Mouse (Mus musculus): ENCODE data around the gene Zswim3. TPM values are rescaled to one million over a fixed set of nuclear protein-coding genes. Genes with fewer than 3 reads are reported as not detected.
A peak's percentile ranks its signal among the peaks of the same experiment; 100 is the strongest.

Gene Zswim3
- polyA plus RNA-seq (2014; fragmentation: Nextera tagmentation; extraction: Ambion mirVana) = 7.3 and 8.7 TPM in 2 replicates

DNA sequence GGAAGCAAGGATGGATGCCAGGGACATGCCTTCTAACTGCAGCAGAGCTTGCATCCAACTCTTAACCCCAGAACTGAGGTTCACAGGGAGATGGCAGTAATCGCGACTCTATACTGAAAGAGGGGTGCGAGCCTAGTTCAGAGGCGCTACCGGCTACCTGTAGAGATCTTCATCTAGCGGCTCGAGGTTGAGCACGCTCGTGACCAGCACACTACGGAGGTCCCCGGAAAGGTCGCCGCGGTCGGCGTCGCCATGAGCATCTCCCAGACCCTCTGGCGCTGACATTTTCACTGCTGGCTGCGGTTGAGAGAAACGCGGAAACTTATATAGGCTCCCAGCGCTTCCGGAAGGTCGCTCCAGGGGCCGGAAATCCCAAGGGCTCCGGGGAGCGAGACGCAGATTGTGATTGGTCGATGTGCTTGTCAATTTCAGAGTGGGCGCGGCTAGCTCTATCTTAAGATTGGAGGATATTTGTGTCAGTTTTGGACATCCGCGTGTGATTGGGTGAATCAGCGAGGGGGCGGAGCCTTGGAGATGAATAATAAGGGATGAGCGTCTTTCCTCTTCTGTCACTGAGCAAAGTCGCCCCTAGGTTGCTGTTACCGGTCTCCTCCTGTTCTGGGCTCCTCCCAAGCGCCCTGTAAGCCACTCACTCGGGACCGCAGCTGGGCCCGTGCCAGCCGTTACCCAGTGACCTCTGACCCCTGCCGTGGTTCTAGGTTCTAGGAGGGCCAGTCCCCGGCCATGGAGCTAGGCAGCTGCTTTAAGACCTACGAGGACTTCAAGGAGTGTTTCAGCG is at the start of gene Zswim3, which contains the start of gene Acot8:
TSS of gene Zswim3 (plus strand) at position 566 of the 799 bp plus-strand sequence.
TSS of gene Acot8 (minus strand) at position 350 of the 799 bp plus-strand sequence.
- under 1% methylated on average over 47 of the region's 47 CpGs for WGBS
- H3K4me3 ChIP-seq (ENCODE audit: low read depth, low read length) = peak within 1 kb of the TSS; percentile 90
- DNase-seq (ENCODE audit: low spot score) (peak; percentile 95), ATAC-seq (replicated peaks; ENCODE audit: low FRiP score) (peak; percentile 95)
- H3K9me3 ChIP-seq (ENCODE audit: control insufficient read depth, low read length) = no peaks in the 10 kb centered on the region
- no peaks in the 10 kb centered on the region for H3K27me3 ChIP-seq (replicated peaks; ENCODE audit: control insufficient read depth, insufficient read depth, low read length)
- peak within 1 kb of the TSS; percentile 78 for H3K4me2 ChIP-seq
- H3K4me1 ChIP-seq (replicated peaks; ENCODE audit: control insufficient read depth, insufficient read depth, low read length) = peaks cover 12% of the 10 kb centered on the region
- peaks cover 12% of the 10 kb centered on the region for H3K36me3 ChIP-seq (ENCODE audit: control insufficient read depth, insufficient read depth, low read length)
- H3K9ac ChIP-seq (ENCODE audit: low read depth, low read length) = peak within 1 kb of the TSS; percentile 88
- peak within 1 kb of the TSS; percentile 81 for H3K27ac ChIP-seq (ENCODE audit: low read depth, low read length)

DNA sequence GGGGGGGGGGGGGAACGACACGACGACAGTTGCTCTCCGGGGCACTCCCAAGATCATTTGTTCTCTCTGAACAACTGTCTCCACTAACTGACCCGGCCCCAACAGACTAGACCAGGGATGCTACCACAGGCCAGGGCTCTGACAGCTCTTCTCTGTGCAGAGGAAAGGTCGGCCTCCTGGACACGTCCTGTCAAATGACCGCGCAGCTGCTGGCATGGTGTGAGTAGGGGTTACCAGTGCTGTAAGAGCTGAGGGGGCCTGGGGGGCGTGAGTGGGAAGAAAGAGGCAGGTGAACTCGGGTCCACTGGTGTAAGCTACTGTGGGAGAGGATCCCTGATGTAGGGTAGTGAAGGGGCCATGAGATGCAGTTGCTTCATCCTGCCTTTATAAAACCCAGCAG is 47.1 kb upstream of the Zswim3 start:
- ATAC-seq (replicated peaks; ENCODE audit: low FRiP score) (no peak), DNase-seq (ENCODE audit: low spot score) (no peak)
- H3K4me2 ChIP-seq = no peak overlapping the region
- peaks cover 34% of the 10 kb centered on the region for H3K4me1 ChIP-seq (replicated peaks; ENCODE audit: control insufficient read depth, insufficient read depth, low read length)
- no peaks in the 10 kb centered on the region for H3K9me3 ChIP-seq (ENCODE audit: control insufficient read depth, low read length)
- H3K27me3 ChIP-seq (replicated peaks; ENCODE audit: control insufficient read depth, insufficient read depth, low read length) = no peaks in the 10 kb centered on the region
- H3K27ac ChIP-seq (ENCODE audit: low read depth, low read length) = peak overlapping the region; percentile 30; the same call in 1 of the 2 replicates
- WGBS = 94% methylated on average over 11 of the region's 11 CpGs
- H3K4me3 ChIP-seq (ENCODE audit: low read depth, low read length) = no peak overlapping the region
- no peak overlapping the region for H3K9ac ChIP-seq (ENCODE audit: low read depth, low read length)
- H3K36me3 ChIP-seq (ENCODE audit: control insufficient read depth, insufficient read depth, low read length) = peaks cover 56% of the 10 kb centered on the region

DNA sequence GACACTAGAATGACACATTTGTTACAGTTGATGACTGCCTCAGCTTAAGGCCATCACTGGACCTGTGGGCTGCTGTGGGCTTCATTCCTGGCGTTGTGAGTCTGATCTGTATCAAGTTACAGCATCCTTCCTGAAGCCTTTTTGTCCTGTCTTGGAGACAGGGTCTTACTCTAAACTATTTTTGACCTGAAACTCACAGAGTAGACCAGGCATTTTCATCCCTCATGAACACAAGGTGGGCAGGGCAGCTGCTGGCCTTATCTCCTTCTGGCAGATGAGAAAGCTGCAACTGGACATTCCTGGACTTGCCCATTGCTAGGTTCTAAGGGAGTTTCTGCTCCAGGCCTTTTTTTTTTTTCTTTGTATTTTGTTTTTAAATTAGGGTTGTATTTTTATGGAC is 46.2 kb upstream of the Zswim3 start:
- H3K4me1 ChIP-seq (replicated peaks; ENCODE audit: control insufficient read depth, insufficient read depth, low read length) = peaks cover 34% of the 10 kb centered on the region
- WGBS = 62% methylated on average over 1 of the region's 1 CpGs
- DNase-seq (ENCODE audit: low spot score) = no peak
- ATAC-seq (replicated peaks; ENCODE audit: low FRiP score) = peak; percentile 62
- no peak overlapping the region for H3K4me3 ChIP-seq (ENCODE audit: low read depth, low read length)
- H3K9ac ChIP-seq (ENCODE audit: low read depth, low read length) = 0 out of 2 replicates have a peak overlapping the region, but pooled peaks have one; percentile 10
- no peaks in the 10 kb centered on the region for H3K27me3 ChIP-seq (replicated peaks; ENCODE audit: control insufficient read depth, insufficient read depth, low read length)
- H3K4me2 ChIP-seq = no peak overlapping the region
- H3K9me3 ChIP-seq (ENCODE audit: control insufficient read depth, low read length) = no peaks in the 10 kb centered on the region
- H3K27ac ChIP-seq (ENCODE audit: low read depth, low read length) = peak overlapping the region; percentile 30; the same call in 1 of the 2 replicates
- H3K36me3 ChIP-seq (ENCODE audit: control insufficient read depth, insufficient read depth, low read length) = peaks cover 62% of the 10 kb centered on the region

DNA sequence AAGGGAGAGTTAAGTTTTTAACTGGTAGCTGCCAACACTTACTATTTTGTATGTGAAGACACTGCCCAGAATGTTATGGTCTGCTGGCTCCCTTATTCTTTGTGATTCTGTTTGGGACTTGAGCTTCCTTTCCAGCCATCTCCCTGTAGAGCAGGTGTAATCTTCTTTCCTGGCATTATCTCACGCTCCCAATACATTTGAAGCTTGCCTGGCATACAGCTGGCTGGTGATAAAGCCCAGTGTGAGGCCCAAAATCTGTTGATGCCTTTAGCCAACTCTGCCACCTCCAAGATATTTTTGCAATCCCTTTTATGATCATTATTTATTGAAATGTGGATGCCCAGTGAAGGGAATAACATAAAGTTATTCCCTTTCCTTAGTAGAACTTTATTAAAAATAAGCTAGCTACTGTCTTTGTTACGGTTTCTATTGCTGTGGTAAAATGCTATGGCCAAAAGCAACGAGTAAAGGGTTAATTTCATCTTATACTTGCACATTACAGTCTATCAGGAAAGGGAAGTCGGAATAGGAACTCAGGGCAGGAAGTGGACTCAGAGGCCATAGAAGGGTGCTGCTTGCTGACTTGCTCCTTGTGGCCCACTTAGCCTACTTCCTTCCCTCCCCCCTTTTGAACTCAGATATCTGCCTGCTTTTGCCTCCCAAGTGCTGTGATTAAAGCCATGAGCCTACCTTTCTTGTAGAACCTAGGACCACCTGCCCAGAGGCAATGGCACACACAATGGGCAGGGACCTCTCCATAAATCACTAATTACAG is 44.7 kb upstream of the Zswim3 start:
- Histone ChIP-seq H3K4me1 (replicated peaks; ENCODE audit: control insufficient read depth, insufficient read depth, low read length) (peaks cover 34% of the 10 kb centered on the region), H3K4me3 (ENCODE audit: low read depth, low read length) (no peak overlapping the region), H3K9me3 (ENCODE audit: control insufficient read depth, low read length) (no peaks in the 10 kb centered on the region), H3K27ac (ENCODE audit: low read depth, low read length) (peak overlapping the region; percentile 33; the same call in 1 of the 2 replicates), H3K4me2 (0 out of 2 replicates have a peak overlapping the region, but pooled peaks have one; percentile 15), H3K36me3 (ENCODE audit: control insufficient read depth, insufficient read depth, low read length) (peaks cover 52% of the 10 kb centered on the region), H3K9ac (ENCODE audit: low read depth, low read length) (no peak overlapping the region; the same call in 1 of the 2 replicates), H3K27me3 (replicated peaks; ENCODE audit: control insufficient read depth, insufficient read depth, low read length) (no peaks in the 10 kb centered on the region)
- ATAC-seq (replicated peaks; ENCODE audit: low FRiP score) (peak; percentile 67), DNase-seq (ENCODE audit: low spot score) (no peak)
- 55% methylated on average over 4 of the region's 4 CpGs for WGBS

DNA sequence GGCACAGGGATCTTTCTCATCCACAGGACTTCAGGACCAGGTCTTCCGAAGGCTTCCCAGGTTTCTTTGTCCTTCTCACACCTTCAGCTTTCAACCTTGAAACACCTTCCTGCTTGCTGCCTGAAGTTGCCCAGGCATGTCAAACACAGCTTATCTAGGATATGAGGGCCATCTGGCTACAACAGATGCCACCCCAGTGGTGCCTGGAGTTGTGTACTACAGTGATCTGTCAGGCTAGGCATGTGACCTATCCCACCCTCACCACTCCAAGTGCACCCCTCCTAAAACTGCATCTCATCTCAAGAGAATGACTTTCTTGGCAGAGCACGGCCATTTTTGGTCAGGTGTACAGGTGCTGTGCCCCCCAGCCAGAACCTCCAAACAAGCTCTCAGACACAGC is 43.4 kb upstream of the Zswim3 start:
- H3K27ac ChIP-seq (ENCODE audit: low read depth, low read length) = peak overlapping the region; percentile 33; the same call in 1 of the 2 replicates
- no peaks in the 10 kb centered on the region for H3K27me3 ChIP-seq (replicated peaks; ENCODE audit: control insufficient read depth, insufficient read depth, low read length)
- DNase-seq (ENCODE audit: low spot score) (no peak), ATAC-seq (replicated peaks; ENCODE audit: low FRiP score) (peak; percentile 87)
- H3K9me3 ChIP-seq (ENCODE audit: control insufficient read depth, low read length) = no peaks in the 10 kb centered on the region
- H3K4me3 ChIP-seq (ENCODE audit: low read depth, low read length) = no peak overlapping the region
- peak overlapping the region; percentile 21; the same call in 1 of the 2 replicates for H3K9ac ChIP-seq (ENCODE audit: low read depth, low read length)
- 81% methylated on average over 2 of the region's 2 CpGs for WGBS
- H3K36me3 ChIP-seq (ENCODE audit: control insufficient read depth, insufficient read depth, low read length) = peaks cover 43% of the 10 kb centered on the region
- H3K4me2 ChIP-seq = no peak overlapping the region
- H3K4me1 ChIP-seq (replicated peaks; ENCODE audit: control insufficient read depth, insufficient read depth, low read length) = peaks cover 34% of the 10 kb centered on the region

DNA sequence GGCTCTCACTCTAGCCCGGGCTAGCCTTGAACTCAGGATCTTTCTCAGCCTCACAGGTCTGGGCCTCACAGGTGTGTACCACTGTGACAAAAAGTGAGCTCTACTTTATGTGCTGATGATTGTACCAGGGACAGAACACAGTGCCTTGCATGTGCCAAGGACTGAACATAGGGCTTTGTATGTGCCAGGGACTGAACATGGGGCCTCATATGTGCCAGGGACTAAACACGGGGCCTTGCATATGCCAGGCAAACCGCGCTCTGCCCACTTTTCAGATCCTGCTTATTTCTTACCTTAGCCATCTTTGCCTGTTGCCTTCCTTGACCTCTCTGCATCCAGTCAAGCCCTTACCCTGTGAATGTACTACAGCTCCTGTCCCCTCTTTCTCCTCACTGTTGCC is 42.9 kb upstream of the Zswim3 start:
- DNase-seq (ENCODE audit: low spot score) (no peak), ATAC-seq (replicated peaks; ENCODE audit: low FRiP score) (no peak)
- Histone ChIP-seq H3K9ac (ENCODE audit: low read depth, low read length) (peak overlapping the region; percentile 21; the same call in 1 of the 2 replicates), H3K4me1 (replicated peaks; ENCODE audit: control insufficient read depth, insufficient read depth, low read length) (peaks cover 34% of the 10 kb centered on the region), H3K4me3 (ENCODE audit: low read depth, low read length) (no peak overlapping the region), H3K27ac (ENCODE audit: low read depth, low read length) (peak overlapping the region; percentile 20; the same call in 1 of the 2 replicates), H3K36me3 (ENCODE audit: control insufficient read depth, insufficient read depth, low read length) (peaks cover 39% of the 10 kb centered on the region), H3K9me3 (ENCODE audit: control insufficient read depth, low read length) (no peaks in the 10 kb centered on the region), H3K27me3 (replicated peaks; ENCODE audit: control insufficient read depth, insufficient read depth, low read length) (no peaks in the 10 kb centered on the region), H3K4me2 (no peak overlapping the region)
- 92% methylated on average over 4 of the region's 4 CpGs for WGBS

DNA sequence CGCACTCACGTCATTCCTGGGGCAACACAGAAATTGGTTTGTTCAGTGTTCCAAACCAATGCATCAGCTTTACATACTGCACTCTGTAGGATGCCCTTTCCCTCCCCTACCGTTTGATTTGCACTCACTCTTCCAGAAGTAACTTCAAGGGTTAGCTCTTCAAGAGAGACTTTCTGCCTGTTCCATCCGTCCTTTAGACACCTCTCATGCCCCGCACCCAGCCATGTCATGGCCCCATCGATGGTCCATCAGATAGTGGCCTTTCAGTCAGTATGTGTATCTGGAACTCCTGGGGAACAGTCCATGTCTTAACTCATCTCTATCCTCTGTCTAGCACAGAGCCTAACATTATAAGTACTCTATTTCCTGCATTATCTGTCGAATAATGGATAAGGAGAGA is 42.3 kb upstream of the Zswim3 start:
- no peaks in the 10 kb centered on the region for H3K27me3 ChIP-seq (replicated peaks; ENCODE audit: control insufficient read depth, insufficient read depth, low read length)
- H3K4me1 ChIP-seq (replicated peaks; ENCODE audit: control insufficient read depth, insufficient read depth, low read length) = peaks cover 34% of the 10 kb centered on the region
- peaks cover 35% of the 10 kb centered on the region for H3K36me3 ChIP-seq (ENCODE audit: control insufficient read depth, insufficient read depth, low read length)
- 0 out of 2 replicates have a peak overlapping the region, but pooled peaks have one; percentile 20 for H3K27ac ChIP-seq (ENCODE audit: low read depth, low read length)
- H3K9me3 ChIP-seq (ENCODE audit: control insufficient read depth, low read length) = no peaks in the 10 kb centered on the region
- DNase-seq (ENCODE audit: low spot score) = no peak
- no peak for ATAC-seq (replicated peaks; ENCODE audit: low FRiP score)
- WGBS = 84% methylated on average over 7 of the region's 7 CpGs
- no peak overlapping the region for H3K4me2 ChIP-seq
- H3K4me3 ChIP-seq (ENCODE audit: low read depth, low read length) = no peak overlapping the region
- H3K9ac ChIP-seq (ENCODE audit: low read depth, low read length) = no peak overlapping the region; the same call in 1 of the 2 replicates

DNA sequence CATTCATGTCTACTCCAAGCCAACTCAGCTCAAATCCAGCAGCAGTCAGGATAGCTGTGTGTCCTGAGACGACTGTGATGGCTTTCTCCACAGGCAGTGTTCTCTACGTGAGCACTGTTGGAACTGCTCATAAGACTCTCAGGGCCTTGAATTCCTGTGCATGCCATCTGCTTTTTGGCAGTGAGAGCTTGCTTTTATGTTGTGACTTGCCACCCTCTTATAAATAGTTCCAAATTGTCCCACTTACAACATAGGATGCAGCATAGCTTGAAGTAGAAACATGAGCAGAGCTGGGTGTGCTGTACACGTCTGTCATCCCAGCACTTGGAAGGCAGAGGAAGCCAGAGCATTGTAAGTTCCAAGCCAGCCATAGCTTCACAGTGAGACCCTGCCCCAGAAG is 39.1 kb upstream of the Zswim3 start:
- DNase-seq (ENCODE audit: low spot score) (no peak), ATAC-seq (replicated peaks; ENCODE audit: low FRiP score) (no peak)
- H3K27ac ChIP-seq (ENCODE audit: low read depth, low read length) = no peak overlapping the region
- peaks cover 28% of the 10 kb centered on the region for H3K36me3 ChIP-seq (ENCODE audit: control insufficient read depth, insufficient read depth, low read length)
- no peak overlapping the region for H3K9ac ChIP-seq (ENCODE audit: low read depth, low read length)
- H3K9me3 ChIP-seq (ENCODE audit: control insufficient read depth, low read length) = no peaks in the 10 kb centered on the region
- H3K27me3 ChIP-seq (replicated peaks; ENCODE audit: control insufficient read depth, insufficient read depth, low read length) = no peaks in the 10 kb centered on the region
- H3K4me3 ChIP-seq (ENCODE audit: low read depth, low read length) = no peak overlapping the region
- WGBS = 86% methylated on average over 3 of the region's 3 CpGs
- peaks cover 14% of the 10 kb centered on the region for H3K4me1 ChIP-seq (replicated peaks; ENCODE audit: control insufficient read depth, insufficient read depth, low read length)
- H3K4me2 ChIP-seq = no peak overlapping the region

All from liver, embryonic 11.5 days (tissue).